ENCODE assay signal across 11 mouse cellular contexts in genomic region chr2:144213803-144214202, GRCm38 (mm10). TPM values are rescaled to one million over a fixed set of nuclear protein-coding genes. Genes with fewer than 3 reads are reported as not detected.
A peak's percentile ranks its signal among the peaks of the same experiment; 100 is the strongest.
DNase-seq lines count a peak whose midpoint lies in the region; ATAC-seq lines count a peak whose summit lies in the region.
"Had no signal": no experiment of that assay in that cellular context is flagged by ENCODE, and none has a peak within 500 bp of the region (broad histone marks: within the 10 kb centered on the region; RNA-seq: fewer than 3 reads in every experiment).

No protein-coding gene starts in this region.

- peak; percentile 88 for ATAC-seq in megakaryocyte, adult 5-6 weeks (ENCODE audit: poor library complexity, severe bottlenecking)

- peak; percentile 94 for DNase-seq in heart, adult 11 months
- no peak for DNase-seq in heart, postnatal 14 days
- peak; percentile 60 to 65 for DNase-seq in spleen, postnatal 36 days (ENCODE audit: low spot score in 2 of 2)
- DNase-seq in spleen, adult 12 weeks (ENCODE audit: low spot score) = no peak
- DNase-seq in gastrocnemius, postnatal 36 days = no peak
- no peak for DNase-seq in embryo, embryonic 10 days (ENCODE audit: low spot score)
- DNase-seq in left cerebral cortex, postnatal 36 days (ENCODE audit: low spot score in 2 of 2) = no peak
- DNase-seq: cerebellum, postnatal 10 days; kidney, adult 18-20 months; right cerebral cortex, postnatal 25 days had no signal

- intact Hi-C loops in heart, postnatal 14 days (cut with DNase I) = loop anchor here (10.0 kb wide), 1 partner anchor 1099 kb away; no protein-coding TSS in a partner anchor
- intact Hi-C loops in gastrocnemius, postnatal 36 days (cut with DNase I) = loop anchor here (10.0 kb wide), 1 partner anchor 379 kb away; no protein-coding TSS in a partner anchor
- intact Hi-C loops in left cerebral cortex, postnatal 36 days (cut with DNase I) = loop anchor here (5.0 kb wide), 1 partner anchor 207 kb away; no protein-coding TSS in a partner anchor

RNA-seq across cellular contexts. Expression of gene Mgme1, which starts 56.7 kb away (rescaled TPM):
- 1 to 10 TPM; 8.5 to 9.6 TPM for total RNA-seq in heart, postnatal 14 days (2021)
- total RNA-seq in megakaryocyte, adult 5-6 weeks (2015) = 6.8 and 9.4 TPM in 2 replicates
- total RNA-seq in megakaryocyte, adult 5-6 weeks (2017) = 12.8 and 13.2 TPM in 2 replicates
- total RNA-seq in gastrocnemius, postnatal 36 days (2021) = 1 to 10 TPM; 7.2 to 7.3 TPM
- total RNA-seq in left cerebral cortex, postnatal 36 days (2021) = 1 to 10 TPM; 4.8 to 5.3 TPM

RNA-seq across cellular contexts. Expression of gene Snx5, which starts 56.9 kb away (rescaled TPM):
- 10 to 100 TPM; 50.4 to 51.9 TPM for total RNA-seq in heart, postnatal 14 days (2021)
- total RNA-seq in megakaryocyte, adult 5-6 weeks (2015) = 145 and 164 TPM in 2 replicates
- total RNA-seq in megakaryocyte, adult 5-6 weeks (2017) = 178 and 195 TPM in 2 replicates
- 10 to 100 TPM; 37.3 to 46.2 TPM for total RNA-seq in gastrocnemius, postnatal 36 days (2021)
- total RNA-seq in left cerebral cortex, postnatal 36 days (2021) = 10 to 100 TPM; 68.7 to 78.9 TPM

Comparison
In these comparisons a context has a peak if more than half of its experiments do, and no peak if none do; other contexts are left out.
1. DNase-seq: peak in heart, adult 11 months (single experiment) and spleen, postnatal 36 days (2 of 2); none in heart, postnatal 14 days (0 of 2), spleen, adult 12 weeks (single experiment), gastrocnemius, postnatal 36 days (0 of 2), embryo, embryonic 10 days (single experiment) and left cerebral cortex, postnatal 36 days (0 of 2).